Mouse (Mus musculus) cerebellum, postnatal 36 days (tissue): ENCODE measurements around the gene Msrb3.

Source experiments
- DNase-seq, 2 experiments: peaks; one replicate each; pipeline ENCODE4 v3.0.0; 2021 to 2022; ENCODE audit warnings: mixed read lengths in 2 of 2

The Msrb3 gene

GRCm38 (mm10) chr10:120895899-120896289 is 3.0 kb downstream of the Msrb3 start:
- no peak for DNase-seq

DNA sequence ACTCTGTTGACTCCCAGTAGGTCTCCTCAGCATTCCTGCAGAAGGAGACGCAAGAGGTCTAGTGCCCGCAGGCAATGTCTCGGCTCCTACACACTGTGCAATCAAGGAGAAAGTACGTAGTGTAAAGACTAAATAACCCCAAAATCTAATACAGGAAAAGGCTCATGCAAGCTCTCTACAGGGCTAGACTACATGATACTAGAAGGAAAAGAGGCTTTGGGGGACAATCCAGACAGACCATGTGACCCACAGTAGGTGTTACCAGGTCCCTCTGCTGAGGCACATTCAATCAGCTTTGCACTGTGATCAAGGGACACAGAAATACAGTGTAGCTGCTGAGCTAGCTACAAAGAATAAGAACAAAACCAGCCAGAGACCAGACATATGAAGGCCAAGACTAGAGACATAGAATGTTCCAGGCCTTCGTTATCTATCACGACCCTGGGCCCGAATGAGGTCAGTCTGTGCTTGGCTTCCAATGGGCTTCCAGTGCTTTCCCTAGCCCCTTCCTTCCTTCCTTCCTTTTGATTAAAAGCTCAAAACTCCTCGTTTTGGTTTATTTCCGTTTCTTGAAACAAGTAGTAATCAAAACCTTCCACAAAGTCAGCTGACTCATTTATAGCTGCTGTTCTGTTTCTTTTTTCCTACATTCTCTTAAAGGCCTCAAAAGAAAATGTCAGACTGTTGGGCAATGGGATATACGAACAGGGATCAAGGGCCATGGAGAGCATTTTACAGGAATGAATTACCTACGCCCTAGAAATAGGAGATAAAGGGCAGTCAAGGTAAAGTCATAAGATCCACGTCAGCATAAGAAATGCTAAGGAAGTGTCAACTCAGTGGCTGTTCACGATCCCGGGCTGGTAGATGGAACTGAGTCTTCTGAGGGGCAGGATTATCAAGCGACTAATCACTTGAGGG is 3.7 kb downstream of the Msrb3 start:
- no peak for DNase-seq

- DNase-seq = no peak
Observed at GRCm38 (mm10) chr10:120893938-120894337, 5.0 kb downstream of the Msrb3 start.

DNA sequence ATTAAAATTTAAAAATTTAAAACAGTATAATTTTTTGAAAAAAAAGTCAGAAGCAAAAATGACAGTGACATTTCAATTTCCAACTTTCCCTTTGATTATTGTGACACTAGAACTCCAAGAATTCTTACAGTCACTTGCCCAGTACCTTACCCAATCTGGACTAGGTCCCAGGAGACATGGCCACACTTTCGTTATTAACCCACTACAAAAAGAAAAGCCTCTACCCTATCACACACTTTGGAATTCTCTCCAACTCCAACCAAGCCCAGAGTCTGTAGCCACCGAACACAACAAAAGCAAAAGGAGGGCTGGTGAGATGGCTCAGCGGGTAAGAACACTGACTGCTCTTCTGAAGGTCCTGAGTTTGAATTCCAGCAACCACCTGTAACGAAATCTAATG is 7.8 kb downstream of the Msrb3 start:
- DNase-seq = no peak

- DNase-seq = no peak
Observed at GRCm38 (mm10) chr10:120890592-120890991, 8.3 kb downstream of the Msrb3 start.

DNA sequence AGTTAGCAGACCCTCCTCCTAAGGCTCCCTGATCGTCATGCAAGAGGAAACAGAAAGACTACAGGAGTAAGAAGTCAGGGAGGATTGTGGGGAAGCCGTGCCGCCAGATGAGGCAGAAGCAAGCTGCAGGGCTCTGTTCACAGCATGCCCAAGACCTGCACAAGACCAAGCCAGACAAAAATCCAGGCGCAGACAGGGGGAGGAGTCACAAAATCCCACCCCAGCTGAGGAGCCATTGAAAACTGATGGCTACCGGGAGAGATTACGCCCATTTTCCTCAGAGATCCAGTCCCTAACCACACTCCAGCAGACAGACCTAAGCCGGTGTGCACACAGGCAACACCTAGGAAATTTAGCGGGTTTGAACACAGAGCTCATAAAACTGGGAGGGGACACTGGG is 10.4 kb downstream of the Msrb3 start:
- DNase-seq = no peak

DNA sequence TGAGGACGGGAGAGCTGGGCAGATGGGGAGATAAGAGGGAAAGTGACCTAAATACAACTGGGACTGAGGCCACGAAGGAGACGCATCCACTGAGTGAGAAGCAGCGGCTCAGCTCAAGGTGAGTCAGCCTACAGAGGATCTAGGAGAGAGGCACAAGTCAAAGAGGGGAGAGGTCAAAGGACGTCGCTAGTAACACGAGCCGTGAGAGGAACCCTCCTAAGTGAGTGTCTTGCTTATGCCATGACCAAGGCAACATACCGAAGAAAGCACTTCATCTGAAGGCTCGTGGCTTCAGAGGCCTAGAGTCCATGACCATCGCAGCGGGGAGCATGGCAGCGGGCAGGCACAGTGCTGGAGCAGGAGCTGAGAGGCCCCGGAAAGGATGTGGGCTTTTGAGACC is 14.7 kb downstream of the Msrb3 start:
- no peak for DNase-seq

DNA sequence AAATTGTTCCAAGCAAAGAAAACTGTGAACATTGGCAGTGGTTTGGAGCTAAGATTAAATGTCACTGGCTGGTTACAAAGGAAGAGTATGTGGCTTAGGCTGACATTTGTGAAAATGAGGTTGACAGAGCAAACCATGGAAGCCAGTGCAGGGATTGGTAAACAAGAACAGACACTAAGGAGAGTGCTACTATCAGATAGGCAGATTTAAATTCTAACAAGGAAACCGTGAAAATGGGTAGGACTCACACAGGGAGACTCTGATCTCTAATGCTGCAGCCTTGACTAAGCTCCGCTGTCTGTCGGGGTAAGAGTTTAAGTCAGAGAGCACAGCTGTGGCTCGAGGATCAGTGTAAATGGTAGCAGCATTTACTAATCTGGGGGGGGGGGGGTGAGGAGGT is 15.2 kb downstream of the Msrb3 start:
- DNase-seq = no peak

- DNase-seq = no peak
Observed at GRCm38 (mm10) chr10:120883069-120883415, 15.9 kb downstream of the Msrb3 start.

- DNase-seq = peak; percentile 8 to 14
Observed at GRCm38 (mm10) chr10:120882347-120883068, 16.4 kb downstream of the Msrb3 start.

DNA sequence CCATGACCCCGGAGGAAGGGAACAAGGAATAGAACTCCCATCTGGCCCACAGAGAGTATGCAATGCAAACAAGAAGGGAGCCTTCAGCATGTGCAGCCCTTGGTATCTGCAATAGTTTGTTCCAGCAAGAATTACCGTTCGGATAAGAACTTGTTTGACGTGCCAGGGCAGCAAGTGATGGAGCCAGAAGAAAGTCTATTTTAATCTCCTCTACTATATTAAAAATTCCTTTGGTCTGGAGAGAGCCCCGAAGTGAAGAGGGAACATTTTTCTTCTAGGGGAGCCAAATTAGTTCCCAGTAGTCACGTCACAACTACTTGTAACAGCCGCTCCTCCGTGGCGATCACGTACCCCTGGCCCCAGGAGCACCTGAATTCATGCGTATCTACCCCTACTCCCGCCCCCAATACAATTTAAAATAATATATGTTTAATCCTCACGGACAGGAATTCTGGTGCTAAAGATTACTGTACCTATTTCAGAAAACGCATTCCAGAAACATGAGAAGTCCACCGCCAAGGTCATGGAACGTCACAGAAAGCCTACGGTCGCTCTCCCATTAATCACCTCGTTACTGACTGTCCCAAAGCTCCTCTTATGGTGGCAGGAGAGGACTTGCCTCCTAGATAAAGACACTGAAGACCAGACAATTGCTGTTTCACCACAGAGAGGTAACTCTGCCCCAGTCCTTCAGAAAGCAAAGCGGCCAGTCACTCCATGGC is 22.2 kb downstream of the Msrb3 start:
- no peak for DNase-seq

DNA sequence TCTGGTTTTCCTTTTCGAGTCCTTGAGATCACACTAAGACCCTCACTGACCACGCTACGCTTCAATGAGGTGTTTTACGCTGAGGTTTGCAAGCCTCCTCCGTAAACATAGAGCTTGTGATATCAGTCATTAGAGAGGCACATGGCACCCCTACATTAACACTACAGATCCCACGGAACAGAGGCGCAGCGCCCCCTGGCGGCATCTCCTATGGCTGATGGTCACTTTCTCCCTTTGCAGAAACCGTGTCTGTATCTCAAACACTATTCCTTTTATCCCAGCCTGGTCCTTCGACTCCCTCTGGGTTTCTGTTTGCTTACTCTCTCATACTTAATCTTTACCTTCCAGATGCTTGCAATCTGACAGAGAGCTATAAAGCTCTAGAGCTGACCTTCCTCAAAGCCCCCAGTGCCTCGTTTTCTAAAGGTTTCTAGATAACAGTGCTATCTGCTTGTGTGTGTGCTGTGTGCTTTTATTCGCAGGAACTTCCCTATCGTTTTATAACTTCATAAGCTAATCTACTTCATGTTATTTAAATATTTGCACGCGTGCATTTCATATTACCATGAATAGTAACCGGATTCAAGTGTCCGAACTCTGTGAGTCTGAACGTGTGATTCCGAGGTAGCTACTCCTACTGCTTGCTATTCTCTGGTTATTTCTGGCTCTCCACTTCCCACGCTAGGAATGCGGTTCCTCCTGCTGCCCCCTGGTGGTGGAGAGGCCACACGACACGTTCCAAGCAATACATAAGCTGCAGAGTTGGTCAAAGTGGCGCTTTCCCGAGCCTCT is 23.0 kb downstream of the Msrb3 start:
- peak; percentile 80 to 81 for DNase-seq

DNA sequence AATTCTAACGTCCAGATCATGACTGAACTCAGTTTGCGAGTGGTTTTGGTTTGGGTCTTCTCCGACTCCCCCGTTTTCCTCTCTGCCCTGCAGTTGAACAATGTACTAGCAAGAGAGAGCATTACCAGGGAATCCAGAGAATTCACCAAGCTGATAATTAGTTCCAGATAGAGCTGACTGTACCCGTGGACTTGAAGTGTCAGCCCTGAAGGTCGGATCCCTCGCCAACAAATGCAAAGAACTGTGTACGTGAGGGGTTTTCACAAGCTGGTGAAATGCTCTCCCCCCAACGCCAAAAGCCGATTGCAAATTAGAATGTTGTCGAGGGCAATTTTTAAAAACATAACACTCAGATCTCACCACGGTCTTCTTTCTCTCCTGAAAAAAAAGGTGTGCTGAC is 24.6 kb downstream of the Msrb3 start:
- DNase-seq = no peak

DNA sequence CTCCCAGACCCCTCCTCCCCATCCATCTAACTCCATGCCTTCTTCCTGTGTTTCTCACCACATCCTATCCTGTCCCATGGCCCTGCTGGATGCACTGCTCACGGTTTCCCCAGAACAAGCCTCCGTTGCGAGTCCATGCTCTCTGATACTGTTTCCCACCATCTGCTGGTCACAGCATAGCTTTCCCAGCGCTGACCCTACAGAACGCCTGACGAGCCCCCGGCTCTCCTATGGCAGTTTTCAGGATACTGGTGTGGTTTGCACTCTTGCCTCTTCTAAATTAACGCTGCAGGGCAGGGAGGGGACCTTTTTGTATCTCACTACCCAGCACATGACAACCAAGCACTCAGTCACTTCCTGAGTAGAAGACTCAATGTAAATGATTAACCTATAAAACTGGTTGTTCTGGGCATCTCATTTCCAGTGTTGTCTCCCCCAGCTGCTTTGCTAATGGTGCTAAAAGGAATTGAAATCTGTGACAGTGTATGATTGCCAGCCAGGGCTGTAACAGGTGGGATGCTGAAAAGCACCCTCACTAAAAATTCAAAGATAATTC is 25.2 kb downstream of the Msrb3 start:
- DNase-seq = no peak

GRCm38 (mm10) chr10:120872483-120872862 is 26.4 kb downstream of the Msrb3 start:
- DNase-seq = peak; percentile 30 to 33

GRCm38 (mm10) chr10:120871630-120872482 is 27.0 kb downstream of the Msrb3 start:
- no peak for DNase-seq

GRCm38 (mm10) chr10:120871096-120871495 is 27.8 kb downstream of the Msrb3 start:
- no peak for DNase-seq

DNA sequence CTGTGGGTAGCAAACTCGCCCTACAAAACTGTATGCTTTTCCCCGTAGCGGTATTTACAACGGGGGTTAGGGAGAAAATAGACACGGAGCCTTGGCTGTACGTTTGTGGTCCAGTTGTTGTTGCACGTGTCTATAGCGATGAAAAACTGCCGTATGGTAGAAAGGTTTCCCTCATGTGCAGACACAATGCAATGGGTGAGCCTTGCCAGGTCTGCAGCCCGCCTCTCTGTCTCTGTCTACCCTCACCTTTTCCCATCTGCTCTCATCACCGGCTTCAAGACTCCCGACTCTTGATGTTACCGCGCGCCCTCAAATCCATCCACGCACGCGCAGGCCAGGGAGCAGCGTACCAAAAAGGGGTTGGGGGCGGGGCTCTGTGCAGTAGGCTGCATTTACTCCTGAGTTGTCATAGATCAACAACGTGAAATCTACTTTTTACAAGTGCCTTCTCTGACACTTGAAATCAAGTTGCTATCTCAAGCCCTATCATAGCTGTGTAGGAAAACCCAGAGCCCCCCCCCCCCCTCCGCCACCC is 29.6 kb downstream of the Msrb3 start:
- DNase-seq = no peak

DNA sequence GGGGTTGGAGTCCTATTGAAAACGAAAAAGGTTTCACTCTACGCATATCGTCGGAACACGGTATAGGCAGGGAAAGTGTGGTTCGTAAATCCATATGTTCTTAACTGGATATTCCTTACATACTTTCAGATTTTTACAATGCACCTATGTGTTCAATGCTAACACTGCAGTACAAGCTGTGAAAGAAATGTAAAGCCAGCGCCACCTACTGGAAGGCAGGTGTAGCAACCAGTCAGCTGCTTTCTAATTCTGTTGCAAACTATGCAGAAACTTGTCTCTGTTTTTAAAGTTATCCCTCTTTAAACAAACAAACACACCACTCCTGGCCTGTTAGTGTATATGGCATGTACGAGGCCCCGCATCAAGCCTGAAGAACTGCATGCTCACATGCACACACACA is 34.5 kb downstream of the Msrb3 start:
- peak; percentile 50 to 67 for DNase-seq

DNA sequence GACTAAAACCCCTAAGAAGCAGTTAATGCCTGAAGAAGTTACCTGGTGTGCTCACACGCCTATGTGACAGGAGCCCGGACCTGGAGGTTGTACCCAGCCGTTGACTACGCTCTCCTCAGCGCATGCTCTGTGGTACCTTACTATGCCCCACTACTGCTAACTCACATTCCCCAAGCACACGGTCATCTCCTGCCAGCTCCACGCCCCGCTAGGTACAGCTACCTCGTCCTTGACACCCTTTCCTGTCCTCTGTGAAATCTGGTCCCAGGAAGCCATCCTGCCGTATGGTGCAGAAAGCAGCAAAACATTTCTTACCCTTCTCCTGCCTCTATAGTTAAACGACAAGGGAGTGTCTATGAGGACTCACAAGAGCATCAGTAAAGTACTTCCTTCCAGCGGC is 37.2 kb downstream of the Msrb3 start:
- DNase-seq = no peak

GRCm38 (mm10) chr10:120861194-120861593 is 37.7 kb downstream of the Msrb3 start:
- DNase-seq = peak; percentile 10 to 20
